Mouse (Mus musculus): ENCODE results near the gene Gm6899. TPM values are rescaled to one million over a fixed set of nuclear protein-coding genes. Genes with fewer than 3 reads are reported as not detected.

The Gm6899 gene
- under 1 TPM in 1 of 2 experiments, not detected in 1; 0.56 TPM for polyA plus RNA-seq (2017; shearing (Covaris generic))

DNA sequence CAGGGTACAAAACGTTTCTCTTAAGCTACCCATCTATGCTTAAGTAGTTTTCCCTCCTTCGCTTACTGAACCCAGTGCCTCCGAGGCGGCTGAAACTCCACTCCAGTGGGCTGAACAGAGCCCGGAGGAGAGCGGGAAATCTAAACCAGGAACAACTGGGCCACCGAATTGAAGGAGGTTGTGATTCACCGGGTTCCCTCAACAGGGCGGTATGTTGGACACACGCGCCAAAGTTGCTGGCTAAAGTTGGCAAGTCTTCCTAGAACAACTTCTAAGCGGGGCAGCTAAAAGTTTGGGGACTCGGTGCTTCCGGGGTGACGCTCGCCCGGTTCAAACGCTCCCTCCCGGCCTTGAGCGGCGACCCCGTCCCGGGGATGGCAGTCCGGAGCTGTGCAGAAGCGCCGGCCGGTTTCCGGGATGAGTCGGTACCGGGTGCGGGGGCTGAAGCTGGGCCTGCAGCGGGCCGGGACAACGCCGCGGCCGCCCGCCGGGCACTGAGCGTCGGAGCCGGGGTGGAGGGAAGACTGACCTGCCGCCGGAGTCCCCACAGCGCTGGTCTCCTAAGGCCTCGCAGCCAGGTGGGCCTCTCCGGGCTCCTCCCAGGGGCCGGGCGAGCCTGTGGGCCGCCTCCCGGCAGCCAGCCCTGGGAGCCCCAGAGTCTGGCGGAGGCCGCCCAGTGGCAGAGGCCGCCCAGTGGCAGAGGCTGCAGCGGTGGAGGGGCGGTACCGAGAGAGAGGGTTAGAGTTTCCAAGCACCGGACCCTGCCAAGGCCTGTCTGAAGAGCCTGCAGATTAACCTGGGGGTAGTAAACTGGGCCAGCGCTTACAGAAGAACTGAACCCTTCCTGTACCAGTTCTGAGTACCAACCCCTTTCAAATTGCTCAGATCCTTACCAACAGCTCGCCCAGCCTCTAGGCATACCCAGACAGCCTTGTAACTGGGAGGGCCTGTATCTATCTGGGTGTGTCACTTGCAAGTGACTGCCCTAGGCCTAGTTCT is at the start of gene Gm6899, which contains the start of gene Vrk2:
Gene Gm6899 (plus strand): TSS at position 181 of the 999 bp plus-strand sequence.
Gene Vrk2 (minus strand): TSS at position 939 of the 999 bp plus-strand sequence.

Other genes starting within 250 kb of the Gm6899 start
- 10 to 100 TPM; 24.2 to 31.2 TPM for gene Fancl, start 207.1 kb upstream of the Gm6899 start, polyA plus RNA-seq (2017; shearing (Covaris generic))
- 10 to 100 TPM; 40.6 to 40.8 TPM for gene Vrk2, start 758 bp downstream of the Gm6899 start, polyA plus RNA-seq (2017; shearing (Covaris generic))

Data from activated CD4-positive, CD25-positive, alpha-beta regulatory T cell (primary cell).